ENCODE assay signal across 10 mouse cellular contexts in genomic region chr6:90709929-90710777, GRCm38 (mm10).
A peak's percentile ranks its signal among the peaks of the same experiment; 100 is the strongest.
DNase-seq lines count a peak whose midpoint lies in the region; ATAC-seq lines count a peak whose summit lies in the region.
"Had no signal": no experiment of that assay in that cellular context is flagged by ENCODE, and none has a peak within 500 bp of the region (broad histone marks: within the 10 kb centered on the region; RNA-seq: fewer than 3 reads in every experiment).

No protein-coding gene starts in this region.

- H3K4me2 ChIP-seq in hindbrain, embryonic 12.5 days (replicated peaks), result no peak overlapping the region
- no peak overlapping the region for H3K4me2 ChIP-seq in hindbrain, embryonic 14.5 days (replicated peaks)
- H3K4me2 ChIP-seq in kidney, embryonic 16.5 days (replicated peaks; ENCODE audit: low read depth, low read length), result no peak overlapping the region

- no peak overlapping the region for H3K4me3 ChIP-seq in hindbrain, embryonic 12.5 days
- H3K4me3 ChIP-seq in hindbrain, embryonic 14.5 days (replicated peaks; ENCODE audit: low read length), result no peak overlapping the region
- no peak overlapping the region for H3K4me3 ChIP-seq in kidney, embryonic 16.5 days (ENCODE audit: low read length)

- 0 out of 2 replicates have a peak overlapping the region, but pooled peaks have one; percentile 27 for H3K9ac ChIP-seq in hindbrain, embryonic 12.5 days
- H3K9ac ChIP-seq in hindbrain, embryonic 14.5 days, result no peak overlapping the region
- no peak overlapping the region for H3K9ac ChIP-seq in kidney, embryonic 16.5 days (replicated peaks; ENCODE audit: low read length)

- H3K27ac ChIP-seq in hindbrain, embryonic 12.5 days, result no peak overlapping the region
- no peak overlapping the region for H3K27ac ChIP-seq in hindbrain, embryonic 14.5 days
- no peak overlapping the region for H3K27ac ChIP-seq in kidney, embryonic 16.5 days (ENCODE audit: low read length)

- ATAC-seq in hindbrain, embryonic 12.5 days (ENCODE audit: low FRiP score), result no peak
- no peak for ATAC-seq in hindbrain, embryonic 14.5 days (ENCODE audit: low FRiP score)
- ATAC-seq in common myeloid progenitor, adult 5-6 weeks (replicated peaks; ENCODE audit: low read depth, poor library complexity, severe bottlenecking), result peak; percentile 74
- ATAC-seq in kidney, embryonic 16.5 days (ENCODE audit: low FRiP score, low TSS enrichment), result no peak; the same call in 1 of the 2 replicates
- ATAC-seq: lung, postnatal 0 days had no signal

- H3K27me3 ChIP-seq in hindbrain, embryonic 12.5 days, result no peaks in the 10 kb centered on the region
- no peaks in the 10 kb centered on the region for H3K27me3 ChIP-seq in hindbrain, embryonic 14.5 days (ENCODE audit: control insufficient read depth, insufficient read depth, low read length)
- H3K27me3 ChIP-seq in kidney, embryonic 16.5 days (ENCODE audit: insufficient read depth, low read length), result no peaks in the 10 kb centered on the region

- no peak for DNase-seq in hindbrain, embryonic 14.5 days (ENCODE audit: low spot score)
- peak; percentile 92 for DNase-seq in liver
- peak; percentile 61 to 69 for DNase-seq in spleen, postnatal 14 days (ENCODE audit: low spot score in 2 of 2)
- DNase-seq in frontal cortex, postnatal 36 days (ENCODE audit: low spot score in 2 of 2), result no peak
- DNase-seq: cerebellum, adult 18-20 months; thymus, adult 2 months had no signal

- H3K9me3 ChIP-seq in hindbrain, embryonic 12.5 days (replicated peaks), result no peaks in the 10 kb centered on the region
- no peaks in the 10 kb centered on the region for H3K9me3 ChIP-seq in hindbrain, embryonic 14.5 days (ENCODE audit: control insufficient read depth, low read length)
- H3K9me3 ChIP-seq in kidney, embryonic 16.5 days (ENCODE audit: low read length), result no peaks in the 10 kb centered on the region

- WGBS in hindbrain, embryonic 12.5 days, result 92% methylated on average over 9 of the region's 9 CpGs
- 82% methylated on average over 9 of the region's 9 CpGs for WGBS in hindbrain, embryonic 14.5 days
- WGBS in kidney, embryonic 16.5 days, result 82% methylated on average over 9 of the region's 9 CpGs

- H3K36me3 ChIP-seq in hindbrain, embryonic 12.5 days, result no peaks in the 10 kb centered on the region
- no peaks in the 10 kb centered on the region for H3K36me3 ChIP-seq in hindbrain, embryonic 14.5 days (replicated peaks; ENCODE audit: control insufficient read depth, insufficient read depth)
- no peaks in the 10 kb centered on the region for H3K36me3 ChIP-seq in kidney, embryonic 16.5 days (ENCODE audit: insufficient read depth, low read length)

- H3K4me1 ChIP-seq in hindbrain, embryonic 12.5 days, result peaks cover 66% of the 10 kb centered on the region
- peaks cover 70% of the 10 kb centered on the region for H3K4me1 ChIP-seq in hindbrain, embryonic 14.5 days (replicated peaks; ENCODE audit: control insufficient read depth, insufficient read depth, low read length)
- H3K4me1 ChIP-seq in kidney, embryonic 16.5 days (ENCODE audit: insufficient read depth, low read length), result peaks cover 64% of the 10 kb centered on the region

Comparison
In these comparisons a context has a peak if more than half of its experiments do, and no peak if none do; other contexts are left out.
1. DNase-seq: peak in liver (single experiment) and spleen, postnatal 14 days (2 of 2); none in hindbrain, embryonic 14.5 days (single experiment) and frontal cortex, postnatal 36 days (0 of 2).